Mouse (Mus musculus) gastrocnemius, postnatal 25 days (tissue): Measurements from ENCODE around the gene Ust. TPM values are rescaled to one million over a fixed set of nuclear protein-coding genes. Genes with fewer than 3 reads are reported as not detected.

ENCODE experiments used
- DNase-seq: peaks from one replicate; pipeline ENCODE4 v3.0.0; 2022
- total RNA-seq, 2 experiments: library from RNA; stranded (reverse); gene quantifications; 1 replicate in 1 of 2; 2 replicates in 1 of 2; pipeline ENCODE4 v1.2.3; 2021

Ust gene
- total RNA-seq, 2 experiments from 2014 or later, result 1.5 to 2.3 TPM

DNA sequence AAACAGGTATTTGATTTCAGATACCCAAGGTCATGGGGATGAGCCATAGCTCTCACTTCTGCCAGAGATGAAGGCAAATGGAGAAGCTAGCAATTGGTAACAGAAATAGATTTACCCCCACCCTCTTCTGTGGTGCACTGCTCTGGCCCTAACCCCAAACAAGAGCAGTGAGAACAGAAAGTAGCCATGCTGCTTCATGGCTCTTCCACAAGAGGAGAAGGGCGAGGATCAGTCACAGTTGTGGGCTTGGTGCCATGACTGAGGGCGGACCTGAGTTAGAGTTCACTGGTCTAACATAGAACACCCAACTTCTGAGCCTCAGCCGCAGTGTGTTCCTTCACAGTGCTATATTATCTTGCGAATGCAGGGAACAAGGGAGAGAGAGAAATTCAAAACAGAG is 13.8 kb downstream of the Ust start:
- DNase-seq, result peak; percentile 8

DNA sequence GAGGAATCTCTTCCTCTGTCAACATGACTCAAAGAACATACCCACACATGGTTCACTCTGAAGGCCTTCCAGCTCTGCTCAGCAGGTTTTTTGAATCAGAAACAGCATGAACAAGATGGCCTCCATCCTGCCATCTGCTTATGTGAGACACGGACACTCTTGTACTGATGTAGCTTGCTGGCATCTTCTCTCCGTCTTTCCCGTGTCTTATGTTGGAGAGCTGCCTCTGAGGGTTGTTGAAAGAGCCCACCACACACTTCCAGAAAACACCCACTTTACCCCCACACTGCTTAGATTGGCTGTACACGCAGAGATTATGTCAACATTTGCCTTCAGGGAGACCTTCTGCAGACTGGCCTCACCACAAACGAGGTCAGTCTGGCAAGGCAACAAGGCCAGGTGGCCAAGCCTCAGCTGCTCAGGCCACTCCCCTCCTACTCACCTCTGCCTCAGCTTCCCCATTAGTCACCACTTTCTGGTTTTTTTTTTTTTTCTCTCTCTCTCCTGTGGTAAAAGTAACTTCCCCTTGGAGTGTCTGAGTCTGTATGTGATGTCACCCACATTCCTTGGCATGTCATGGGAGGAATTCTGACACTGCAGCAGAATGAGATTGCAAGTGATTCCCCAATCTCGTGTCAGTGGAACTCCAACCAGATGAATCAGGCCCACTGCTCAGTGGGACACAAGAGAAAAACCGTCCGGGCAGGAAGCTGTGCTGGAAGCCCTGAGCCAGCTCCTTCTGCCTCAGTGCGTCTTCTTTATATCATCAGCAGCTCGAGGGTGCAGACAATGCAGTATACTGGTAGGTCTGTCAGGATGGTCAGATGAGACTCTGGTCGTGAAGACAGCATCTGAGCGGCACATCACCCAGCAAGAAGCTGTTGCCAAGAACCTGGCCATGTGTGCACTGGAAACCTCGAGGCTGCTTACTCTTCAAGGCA is 19.4 kb downstream of the Ust start:
- no peak for DNase-seq

DNA sequence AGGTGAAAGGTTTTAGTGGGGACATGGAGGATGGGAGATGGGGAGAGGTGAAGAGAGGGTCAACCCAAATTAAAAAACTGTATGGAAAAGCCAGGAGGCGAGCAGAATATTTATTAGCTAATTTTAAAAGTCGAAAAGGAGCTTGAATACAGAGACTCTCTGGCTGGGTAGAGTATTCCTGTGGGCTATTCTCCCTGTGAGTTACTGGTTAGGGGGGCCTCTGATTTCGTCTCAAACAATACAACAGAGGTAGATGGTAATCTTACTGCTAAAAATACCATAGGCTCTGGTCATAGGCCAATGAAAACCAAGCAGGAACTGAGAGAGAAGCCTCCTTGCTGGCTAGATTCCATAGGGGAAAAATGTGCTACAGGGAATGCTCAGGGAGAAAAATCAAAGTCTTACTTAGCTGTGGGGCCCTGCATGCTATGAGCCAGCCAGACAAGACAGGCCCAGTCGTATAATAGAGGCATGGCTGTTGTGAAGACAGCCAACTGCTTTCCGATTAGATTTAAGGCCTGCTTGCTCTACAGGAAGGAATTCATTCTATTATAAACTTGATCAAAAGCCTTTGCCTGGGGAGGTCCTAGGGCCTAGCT is 23.0 kb downstream of the Ust start:
- no peak for DNase-seq

DNA sequence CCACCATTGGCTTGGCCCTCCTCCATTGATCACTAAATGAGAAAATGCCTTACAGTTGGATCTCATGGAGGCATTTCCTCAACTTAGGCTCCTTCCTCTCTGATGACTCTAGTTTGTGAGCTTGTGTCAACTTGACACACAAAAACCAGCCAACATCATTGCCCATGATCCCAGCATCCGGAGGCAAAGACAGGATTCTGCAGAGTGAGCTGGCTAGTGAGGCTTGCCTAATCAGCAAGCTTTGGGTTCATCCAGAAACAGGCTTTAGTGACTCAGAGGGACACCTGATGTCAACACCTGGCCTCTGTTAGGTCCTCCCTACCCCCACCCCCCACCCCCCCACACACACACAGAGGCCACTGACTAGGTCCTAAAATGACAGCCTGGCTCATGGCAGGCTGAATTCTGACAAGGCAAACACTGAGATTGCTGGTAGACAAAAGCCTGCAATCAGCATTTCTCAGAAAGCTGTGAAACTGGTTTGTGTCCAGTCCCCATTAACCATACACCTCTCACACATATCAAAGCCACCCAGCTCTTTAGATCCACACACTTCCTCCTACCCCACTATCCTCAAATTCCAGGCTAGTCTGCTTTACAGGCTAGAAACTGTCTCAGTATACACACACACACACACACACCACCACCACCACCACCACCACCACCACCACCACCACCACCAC is 26.6 kb downstream of the Ust start:
- no peak for DNase-seq

DNA sequence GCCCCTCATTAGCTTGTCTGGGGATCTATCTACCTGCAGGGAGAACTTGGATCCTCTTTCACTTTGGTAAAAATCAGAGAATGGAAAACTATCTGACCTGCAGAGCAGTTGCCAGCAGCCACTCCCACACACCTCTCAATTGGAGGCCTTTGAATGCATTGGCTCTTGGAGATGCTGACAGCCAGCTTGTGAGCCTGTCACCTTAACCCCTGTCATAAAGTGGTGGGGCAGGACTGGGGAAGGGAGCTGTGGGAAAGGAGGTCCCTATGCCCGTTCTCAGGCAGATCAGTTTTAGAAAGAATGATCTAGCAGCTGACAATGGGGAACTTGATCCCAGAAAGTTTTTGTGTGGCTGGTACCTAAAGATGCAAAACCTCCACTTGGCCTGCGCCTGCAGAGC is 31.2 kb downstream of the Ust start:
- no peak for DNase-seq

DNA sequence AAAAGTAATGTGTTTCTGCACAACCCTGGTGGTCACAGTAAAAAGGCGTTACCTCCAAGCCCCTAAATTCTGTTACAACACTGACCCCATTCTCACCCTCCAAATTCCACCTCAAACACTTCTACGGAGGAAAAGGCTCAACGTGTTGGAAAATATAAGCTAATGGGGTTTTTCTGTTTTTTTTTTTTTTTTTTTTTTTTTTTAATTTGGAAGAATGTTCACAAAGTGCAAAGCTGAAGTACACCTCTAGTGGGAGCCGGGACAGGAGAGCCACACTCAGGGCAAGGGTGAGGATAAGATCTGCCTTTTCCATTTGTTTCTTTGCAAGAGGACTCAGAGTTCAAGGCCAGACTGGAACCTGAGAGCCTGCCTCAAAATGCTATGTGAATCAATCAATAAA is 34.1 kb downstream of the Ust start:
- DNase-seq, result no peak

DNA sequence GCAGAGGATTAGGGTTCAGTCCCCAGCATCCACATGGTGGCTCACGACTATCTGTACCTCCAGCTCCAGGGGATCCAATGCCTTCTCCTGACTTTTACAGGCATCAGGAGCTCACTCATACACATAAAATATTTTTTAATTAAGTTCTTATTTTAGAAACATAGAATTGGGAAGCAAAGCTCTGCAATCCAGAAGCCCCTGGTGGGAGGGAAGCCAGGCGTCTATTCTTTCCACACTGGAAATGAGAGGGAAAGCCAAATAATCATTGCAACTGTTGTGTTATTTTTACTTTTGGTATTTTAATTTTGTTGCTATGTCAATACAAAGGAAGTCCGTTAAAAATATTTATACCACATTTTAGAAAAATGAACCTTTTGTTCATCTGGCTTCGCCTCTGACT is 35.8 kb downstream of the Ust start:
- DNase-seq, result no peak

DNA sequence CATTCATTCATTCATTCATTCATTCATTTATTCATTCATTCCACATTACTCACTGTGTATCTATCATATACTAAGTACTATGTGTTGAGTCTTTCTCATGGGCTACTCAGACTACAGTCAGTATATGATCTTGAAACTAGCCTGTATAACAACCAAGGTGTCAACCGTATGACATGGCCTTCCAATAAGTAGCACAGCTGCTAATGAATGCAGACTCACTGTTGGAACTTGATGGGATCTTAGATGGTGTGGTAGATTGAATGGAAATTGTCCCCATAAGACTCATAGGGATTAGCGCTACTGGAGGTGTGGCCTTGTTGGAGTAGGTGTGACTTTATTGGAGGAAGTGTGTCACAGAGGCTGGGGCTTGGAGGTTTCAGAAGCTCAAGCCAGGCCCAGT is 38.8 kb downstream of the Ust start:
- no peak for DNase-seq

DNA sequence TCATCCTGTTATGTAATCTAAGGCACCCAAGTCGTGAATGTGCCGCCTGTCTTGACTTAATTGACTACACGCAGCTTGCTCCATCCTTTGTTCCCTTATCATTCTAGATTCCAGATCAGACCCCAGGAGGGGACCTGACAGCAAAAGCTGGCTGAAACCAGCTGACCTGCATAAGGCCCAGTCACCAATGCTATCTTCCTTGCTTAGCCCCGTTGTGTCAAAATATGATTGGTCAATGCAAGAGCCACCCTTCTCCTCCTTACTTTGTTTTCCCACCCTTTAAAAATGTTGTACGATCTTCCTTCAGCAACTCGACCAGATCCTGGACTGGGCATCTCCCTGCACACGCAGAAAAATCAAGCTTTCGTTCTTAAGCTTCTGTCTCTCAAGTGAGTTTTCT is 40.7 kb downstream of the Ust start:
- no peak for DNase-seq

DNA sequence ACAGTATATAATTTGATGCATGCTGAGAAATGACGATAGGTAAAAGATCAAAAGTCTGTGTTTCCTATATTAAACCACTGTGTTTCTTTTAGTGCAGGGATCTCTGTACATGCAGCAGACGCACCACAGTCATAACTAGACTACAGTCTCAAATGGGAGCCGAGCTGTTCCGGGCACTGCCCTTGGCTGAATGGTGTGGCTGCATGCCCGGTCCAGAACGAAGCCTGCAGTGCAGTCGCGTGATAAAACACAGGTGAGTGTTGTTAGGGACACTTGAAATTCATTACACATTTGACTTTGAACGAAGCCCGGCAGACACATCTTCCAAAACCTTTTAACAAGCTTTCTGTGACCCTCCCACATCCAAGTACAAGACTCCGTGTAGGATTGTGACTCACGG is 46.6 kb downstream of the Ust start:
- no peak for DNase-seq

DNA sequence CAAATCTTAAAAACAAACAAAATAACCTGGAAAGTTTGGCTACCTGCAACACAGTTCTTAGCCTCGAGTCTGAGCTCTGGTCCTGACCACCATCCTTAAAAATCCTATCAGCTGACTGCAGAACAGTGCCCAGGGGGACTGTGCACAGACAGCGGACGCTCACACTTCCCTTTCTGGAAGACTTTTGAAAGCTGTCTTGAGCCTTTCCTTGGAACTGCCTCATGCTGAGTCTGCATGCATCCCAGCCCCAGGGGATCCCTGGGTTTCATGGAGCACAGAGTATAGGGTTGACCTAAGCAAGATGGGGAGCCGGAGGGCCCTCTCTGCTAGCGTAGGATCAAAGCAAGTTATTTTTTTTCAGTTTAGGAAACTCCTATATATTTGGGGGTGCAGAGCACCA is 47.6 kb downstream of the Ust start:
- DNase-seq, result no peak

DNA sequence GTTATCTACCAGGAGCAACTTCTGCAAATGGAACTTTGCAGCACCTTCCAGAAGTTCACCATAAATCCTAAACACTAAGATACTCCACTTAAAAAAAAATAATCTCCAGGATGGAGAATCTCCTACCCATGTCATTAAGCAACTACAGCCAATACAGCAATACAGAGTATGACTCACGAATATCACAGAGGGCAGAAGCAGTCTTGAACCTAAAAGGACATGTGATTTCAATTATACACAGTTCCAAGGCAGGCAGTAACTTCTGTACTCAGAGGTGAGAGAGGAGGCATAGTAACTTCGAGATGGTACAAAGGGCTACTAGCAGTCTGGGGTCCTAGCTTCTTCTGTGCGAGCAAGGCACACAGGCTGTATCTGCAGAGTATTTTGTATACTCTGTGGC is 49.1 kb downstream of the Ust start:
- no peak for DNase-seq

DNA sequence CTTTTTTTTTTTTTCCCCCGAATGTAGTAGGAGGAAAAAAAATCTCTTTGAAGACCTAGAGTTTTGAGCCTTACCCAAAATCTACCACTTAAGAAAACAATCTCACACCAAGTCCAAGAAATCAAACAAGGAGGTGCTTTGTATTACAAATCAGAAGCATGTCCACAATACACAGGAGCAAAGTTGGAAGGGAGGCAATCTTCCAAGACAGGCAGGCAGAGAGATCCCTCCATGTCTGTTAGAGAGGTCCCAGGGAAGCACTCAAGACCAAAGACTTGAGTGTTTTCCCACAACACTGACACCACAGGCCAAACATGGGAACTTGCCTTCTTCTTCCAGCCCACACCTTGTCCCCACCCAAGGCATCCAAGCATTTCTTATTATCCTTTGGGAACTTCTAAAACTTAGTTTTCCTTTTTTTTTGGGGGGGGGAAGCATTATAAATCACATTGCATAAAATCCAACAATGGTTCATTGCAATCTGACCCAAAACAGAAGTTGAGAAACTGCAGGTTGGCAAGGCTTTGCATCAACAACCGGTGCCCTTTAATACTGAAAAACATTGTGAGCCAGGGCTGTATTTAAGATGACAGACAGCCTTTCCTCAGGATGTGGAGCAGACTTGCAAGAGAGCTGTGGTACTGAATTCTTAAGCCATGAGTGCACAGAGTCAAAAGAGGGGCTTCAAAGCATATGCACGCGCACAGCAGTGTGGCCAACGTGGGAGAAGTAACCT is 49.8 kb downstream of the Ust start:
- DNase-seq, result no peak

DNA sequence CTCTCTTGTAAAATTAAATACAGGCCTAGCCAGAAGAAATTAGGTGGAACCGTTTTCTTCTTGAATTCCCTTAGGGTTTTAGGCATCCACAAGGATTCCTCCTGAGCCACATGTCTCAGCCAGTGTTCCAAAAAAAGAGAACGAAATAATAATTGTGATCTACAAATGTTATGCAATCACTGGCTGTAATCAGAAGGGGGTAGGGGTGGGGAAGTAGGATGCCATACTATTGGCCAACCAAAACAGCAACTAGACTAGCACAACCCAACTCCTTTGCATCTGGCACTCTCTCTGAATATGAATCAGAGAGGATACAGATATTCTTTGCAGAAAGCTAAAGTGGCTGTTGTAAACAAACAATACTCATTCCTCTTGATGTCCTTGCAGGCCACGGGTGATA is 52.7 kb downstream of the Ust start:
- no peak for DNase-seq

DNA sequence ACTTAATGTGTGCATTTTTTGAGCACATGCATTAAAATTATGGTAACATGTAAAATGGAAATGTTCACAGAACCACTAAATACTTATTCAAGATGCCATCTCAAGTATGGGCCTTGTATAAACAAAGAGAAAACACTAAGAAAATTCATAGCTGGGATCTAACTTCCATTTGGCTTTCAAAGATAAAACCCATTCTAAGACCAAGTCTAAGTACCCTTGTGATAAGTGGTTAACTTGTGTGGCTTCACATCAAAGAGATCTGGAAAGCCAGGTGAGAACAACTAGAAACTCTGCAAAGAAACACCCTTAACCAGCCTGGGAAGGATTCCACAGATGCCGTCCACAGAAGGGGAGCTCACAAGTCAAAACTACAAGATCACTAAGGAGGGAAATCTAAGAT is 53.4 kb downstream of the Ust start:
- DNase-seq, result no peak

DNA sequence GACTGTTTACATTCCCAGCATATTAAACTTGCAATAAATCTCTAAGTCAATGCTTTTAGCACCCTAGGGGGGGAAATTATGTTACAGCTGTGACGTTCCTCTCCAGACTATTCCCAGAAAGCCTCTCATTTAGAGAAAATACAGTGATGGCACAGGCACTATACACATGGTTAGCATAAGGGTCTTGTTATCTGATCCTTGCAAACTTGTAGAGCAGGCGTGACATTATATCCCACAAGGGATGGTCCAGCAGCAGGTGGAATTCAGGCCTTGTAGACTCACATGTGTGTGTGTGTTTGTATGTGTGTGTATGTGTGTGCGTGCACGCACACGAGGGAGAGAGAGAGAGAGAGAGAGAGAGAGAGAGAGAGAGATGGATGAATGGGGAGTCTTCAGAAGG is 57.3 kb downstream of the Ust start:
- no peak for DNase-seq

DNA sequence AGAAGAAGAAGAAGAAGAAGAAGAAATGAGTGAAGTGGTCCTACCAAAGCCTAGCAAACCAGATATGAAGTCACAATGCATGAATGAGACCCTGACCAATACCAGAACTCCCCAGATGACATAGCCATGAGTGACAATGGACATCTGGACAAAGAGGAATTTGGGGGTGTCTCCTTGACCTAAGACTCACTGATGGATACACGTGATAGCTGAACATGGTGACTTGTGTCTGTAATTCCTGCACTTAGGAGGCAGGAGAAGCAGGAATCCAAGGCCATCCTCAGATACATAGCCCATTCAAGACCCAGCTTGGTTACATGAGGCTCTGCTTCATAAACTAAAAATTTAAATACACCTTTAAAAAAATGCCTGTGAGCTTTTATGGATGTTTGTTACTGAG is 63.9 kb downstream of the Ust start:
- DNase-seq, result no peak

DNA sequence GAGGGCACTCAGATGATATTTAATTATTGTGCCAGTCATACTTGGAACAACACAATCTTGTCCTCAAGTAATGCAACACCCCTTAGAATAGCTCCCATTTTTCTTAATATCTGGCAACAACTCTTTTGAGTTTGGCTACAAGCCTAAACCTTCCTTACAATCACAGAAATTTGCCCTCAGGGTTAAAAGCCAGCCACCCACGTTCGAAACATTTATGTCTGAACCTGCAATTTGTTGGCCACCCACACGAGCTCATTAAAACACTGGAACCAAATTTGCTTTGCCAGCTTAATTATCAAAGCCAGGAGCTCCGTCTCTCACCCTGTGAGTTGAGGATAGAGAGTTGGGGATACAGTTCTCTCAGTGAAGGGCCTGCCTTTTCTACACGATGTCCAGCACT is 70.9 kb downstream of the Ust start:
- DNase-seq, result no peak

DNA sequence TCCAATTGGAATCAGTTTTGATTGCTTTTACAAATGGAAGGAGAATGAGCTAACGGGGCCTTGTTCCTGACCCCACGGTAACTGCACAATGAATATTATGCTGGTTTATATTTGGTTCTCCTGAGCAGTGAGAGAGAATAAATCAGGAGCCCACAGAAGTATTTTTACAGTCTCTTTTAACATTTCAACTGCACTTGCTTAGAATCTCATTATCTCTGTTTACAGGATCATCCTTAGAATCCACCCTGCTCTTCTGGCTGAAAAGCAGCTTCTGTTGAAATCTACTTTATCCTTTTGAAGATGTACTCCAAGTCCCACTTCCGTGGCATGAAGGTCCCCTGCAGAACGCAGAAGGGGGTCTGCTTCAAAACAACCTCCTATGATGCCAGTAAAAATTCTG is 71.7 kb downstream of the Ust start:
- DNase-seq, result no peak

DNA sequence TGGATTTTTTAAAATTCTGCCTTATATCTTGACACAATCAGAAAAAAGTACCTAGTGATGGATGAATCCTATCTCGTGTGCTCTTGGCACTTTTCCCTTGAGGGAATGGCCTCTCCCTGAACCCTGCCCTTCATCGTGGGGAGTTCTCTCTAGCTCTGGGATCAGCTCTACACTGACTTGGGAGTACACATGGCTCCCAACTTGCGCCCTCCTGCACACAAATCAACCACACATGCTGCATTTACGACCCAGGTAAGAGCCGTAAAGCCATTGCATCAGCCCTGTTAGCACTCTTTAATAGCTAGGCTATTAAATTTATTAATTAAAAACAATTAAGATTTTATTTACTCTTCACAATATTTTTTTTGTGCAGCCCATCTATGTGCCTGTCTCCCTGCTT is 74.6 kb downstream of the Ust start:
- no peak for DNase-seq

DNA sequence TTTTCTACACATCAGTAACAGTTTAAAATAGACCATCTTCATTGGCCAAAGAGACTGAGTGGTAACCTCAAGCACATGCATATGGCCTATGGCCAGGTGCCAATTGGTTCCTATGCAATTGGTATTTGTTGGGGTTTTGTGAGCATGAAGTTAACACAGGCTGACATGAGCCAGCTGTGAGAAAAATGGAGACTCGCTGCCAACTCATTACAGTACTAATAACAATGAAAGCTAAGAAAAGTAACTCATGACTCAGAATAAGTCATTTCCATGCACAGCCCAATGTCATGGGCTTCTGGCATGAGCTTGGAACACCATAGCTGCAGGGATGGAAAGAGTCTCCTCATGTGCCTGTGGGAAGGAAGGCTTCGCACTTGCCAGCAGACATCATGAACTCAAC is 86.8 kb downstream of the Ust start:
- peak; percentile 40 for DNase-seq
